Mouse (Mus musculus): ENCODE measurements around the gene Itpr2. TPM values are rescaled to one million over a fixed set of nuclear protein-coding genes. Genes with fewer than 3 reads are reported as not detected.
A peak's percentile ranks its signal among the peaks of the same experiment; 100 is the strongest.

The Itpr2 gene
- polyA plus RNA-seq, 1 experiment from 2014 or later = 9.0 TPM

DNA sequence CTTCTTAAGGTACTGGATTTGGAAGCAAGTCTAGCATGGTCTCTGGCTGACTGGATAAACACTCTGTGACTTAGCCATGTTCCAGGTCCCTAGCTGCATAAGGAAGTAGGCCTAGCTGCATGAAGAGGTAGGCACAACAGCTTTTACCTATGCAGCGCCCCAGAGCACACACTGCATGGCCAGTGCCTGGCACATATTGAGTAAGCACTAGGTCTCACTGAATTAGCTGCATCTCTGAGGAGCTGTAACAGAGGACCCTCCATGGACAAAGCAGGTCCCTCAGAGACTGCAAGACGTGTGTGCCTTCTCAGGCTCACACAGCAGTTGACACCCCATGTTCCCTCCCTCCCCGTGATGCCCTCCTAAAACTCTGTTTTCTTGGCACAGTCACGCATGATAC, 114.0 kb downstream of the Itpr2 start:
- Histone ChIP-seq H3K9me3 (replicated peaks; ENCODE audit: control insufficient read depth, low read length, poor library complexity, severe bottlenecking) (no peaks in the 10 kb centered on the region), H3K4me1 (ENCODE audit: control insufficient read depth, insufficient read depth, low read length) (no peaks in the 10 kb centered on the region), H3K4me3 (ENCODE audit: low read depth, low read length) (no peak overlapping the region), H3K36me3 (ENCODE audit: control insufficient read depth, insufficient read depth, low read length) (no peaks in the 10 kb centered on the region), H3K9ac (ENCODE audit: low read depth, low read length) (no peak overlapping the region), H3K4me2 (ENCODE audit: low read length) (no peak overlapping the region), H3K27me3 (ENCODE audit: control insufficient read depth, insufficient read depth, low read depth, low read length) (no peaks in the 10 kb centered on the region), H3K27ac (ENCODE audit: low read length) (no peak overlapping the region)
- WGBS = 65% methylated on average over 4 of the region's 4 CpGs
- peak; percentile 34; the same call in 1 of the 2 replicates for ATAC-seq

DNA sequence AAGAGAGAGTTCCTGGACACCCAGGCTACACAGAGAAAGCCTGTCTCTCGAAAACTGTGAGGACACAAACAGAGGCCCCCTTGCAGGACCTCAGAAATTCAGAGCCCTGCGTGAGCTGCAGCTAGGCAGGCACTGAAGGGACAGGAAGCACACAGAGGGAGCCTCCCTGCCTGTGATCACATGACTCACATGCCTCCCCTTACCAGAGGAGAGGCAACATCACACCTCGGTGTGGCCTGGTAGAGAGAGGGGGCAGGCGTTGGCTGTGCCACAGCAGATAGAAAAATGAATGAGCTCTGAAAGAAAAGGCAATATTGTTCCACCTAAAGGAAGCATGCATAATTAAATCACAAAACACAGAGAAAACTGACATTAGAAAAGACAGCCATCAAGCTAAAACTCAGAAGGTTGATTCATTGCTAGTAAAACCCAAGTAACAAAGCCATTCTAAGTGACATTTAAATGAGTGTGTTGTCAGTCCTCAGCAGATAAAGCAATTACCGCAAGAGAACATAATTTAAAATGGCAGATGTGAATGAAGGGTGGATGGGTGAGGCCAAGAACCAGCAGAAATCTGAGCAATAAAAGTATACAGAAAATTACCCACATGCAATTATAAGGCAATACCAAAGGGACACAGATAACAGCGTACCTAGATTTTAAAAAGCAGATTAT, 114.8 kb downstream of the Itpr2 start:
- Histone ChIP-seq H3K4me3 (ENCODE audit: low read depth, low read length) (no peak overlapping the region), H3K9ac (ENCODE audit: low read depth, low read length) (no peak overlapping the region), H3K36me3 (ENCODE audit: control insufficient read depth, insufficient read depth, low read length) (no peaks in the 10 kb centered on the region), H3K27me3 (ENCODE audit: control insufficient read depth, insufficient read depth, low read depth, low read length) (no peaks in the 10 kb centered on the region), H3K4me1 (ENCODE audit: control insufficient read depth, insufficient read depth, low read length) (no peaks in the 10 kb centered on the region), H3K4me2 (ENCODE audit: low read length) (no peak overlapping the region), H3K9me3 (replicated peaks; ENCODE audit: control insufficient read depth, low read length, poor library complexity, severe bottlenecking) (no peaks in the 10 kb centered on the region), H3K27ac (ENCODE audit: low read length) (no peak overlapping the region)
- 25% methylated on average over 6 of the region's 6 CpGs for WGBS
- no peak for ATAC-seq

DNA sequence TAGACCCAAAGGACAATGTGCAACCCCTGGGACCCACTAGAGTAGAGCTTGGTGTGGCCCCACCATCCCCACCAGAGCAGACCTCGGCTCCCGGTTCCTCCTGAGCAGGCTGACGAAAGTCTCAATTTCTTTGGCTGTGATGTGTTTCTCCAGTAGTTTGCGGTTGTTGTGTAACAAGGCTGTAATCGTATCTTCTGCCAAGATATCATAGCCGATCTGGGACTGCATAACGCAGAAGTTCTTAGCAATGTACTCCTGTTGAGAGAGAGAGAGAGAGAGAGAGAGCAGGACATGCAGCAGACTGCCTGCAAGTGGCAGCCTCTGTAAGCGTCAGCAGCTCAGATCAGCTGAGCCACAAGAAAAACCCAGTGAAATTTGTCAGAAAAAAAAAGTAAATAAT, 122.8 kb downstream of the Itpr2 start:
- Histone ChIP-seq H3K4me2 (ENCODE audit: low read length) (no peak overlapping the region), H3K36me3 (ENCODE audit: control insufficient read depth, insufficient read depth, low read length) (no peaks in the 10 kb centered on the region), H3K27ac (ENCODE audit: low read length) (no peak overlapping the region), H3K4me1 (ENCODE audit: control insufficient read depth, insufficient read depth, low read length) (no peaks in the 10 kb centered on the region), H3K9me3 (replicated peaks; ENCODE audit: control insufficient read depth, low read length, poor library complexity, severe bottlenecking) (no peaks in the 10 kb centered on the region), H3K27me3 (ENCODE audit: control insufficient read depth, insufficient read depth, low read depth, low read length) (no peaks in the 10 kb centered on the region), H3K4me3 (ENCODE audit: low read depth, low read length) (no peak overlapping the region), H3K9ac (ENCODE audit: low read depth, low read length) (no peak overlapping the region)
- WGBS = 88% methylated on average over 8 of the region's 8 CpGs
- ATAC-seq = no peak

DNA sequence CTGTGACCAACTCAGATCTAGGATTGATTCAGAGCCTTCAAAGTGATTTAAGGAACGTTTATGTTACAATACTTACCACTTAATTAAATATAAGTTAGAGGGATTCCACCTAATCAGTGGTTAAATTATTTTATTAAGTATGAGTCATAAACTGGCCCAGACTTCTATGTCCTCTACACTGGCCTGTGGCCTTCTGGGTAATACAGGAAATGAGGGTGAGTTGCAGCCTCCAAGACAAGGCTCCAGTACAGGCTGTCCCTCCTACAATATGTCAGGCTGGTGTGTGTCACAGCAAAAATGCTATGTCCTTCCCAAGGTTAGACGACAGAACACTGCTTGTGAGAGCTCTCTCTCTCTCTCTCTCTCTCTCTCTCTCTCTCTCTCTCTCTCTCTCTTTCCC, 130.5 kb downstream of the Itpr2 start:
- Histone ChIP-seq H3K4me3 (ENCODE audit: low read depth, low read length) (no peak overlapping the region), H3K27me3 (ENCODE audit: control insufficient read depth, insufficient read depth, low read depth, low read length) (no peaks in the 10 kb centered on the region), H3K4me1 (ENCODE audit: control insufficient read depth, insufficient read depth, low read length) (no peaks in the 10 kb centered on the region), H3K36me3 (ENCODE audit: control insufficient read depth, insufficient read depth, low read length) (no peaks in the 10 kb centered on the region), H3K4me2 (ENCODE audit: low read length) (no peak overlapping the region), H3K27ac (ENCODE audit: low read length) (no peak overlapping the region), H3K9me3 (replicated peaks; ENCODE audit: control insufficient read depth, low read length, poor library complexity, severe bottlenecking) (no peaks in the 10 kb centered on the region), H3K9ac (ENCODE audit: low read depth, low read length) (no peak overlapping the region)
- no peak for ATAC-seq
- WGBS = 64% methylated on average over 2 of the region's 2 CpGs

DNA sequence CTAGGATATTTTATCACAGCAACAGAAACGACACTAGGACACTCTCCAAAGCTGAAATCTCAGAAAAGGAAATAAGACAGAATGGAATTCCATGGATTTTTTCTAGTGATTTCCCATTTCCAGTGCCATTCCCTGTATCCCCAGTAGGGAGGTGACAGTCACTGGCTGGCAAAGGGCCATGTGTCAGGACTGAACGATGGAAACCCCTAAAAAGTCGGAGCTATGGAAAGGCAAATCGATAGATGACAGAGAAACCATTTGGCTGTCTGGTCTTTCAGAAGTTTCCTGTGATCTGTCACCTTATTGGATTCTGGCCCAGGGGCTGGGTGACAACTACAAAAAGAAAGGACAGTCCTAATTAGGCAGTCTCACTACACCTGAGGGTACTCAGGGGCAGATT, 135.8 kb downstream of the Itpr2 start:
- Histone ChIP-seq H3K4me2 (ENCODE audit: low read length) (no peak overlapping the region), H3K4me1 (ENCODE audit: control insufficient read depth, insufficient read depth, low read length) (no peaks in the 10 kb centered on the region), H3K27me3 (ENCODE audit: control insufficient read depth, insufficient read depth, low read depth, low read length) (no peaks in the 10 kb centered on the region), H3K9me3 (replicated peaks; ENCODE audit: control insufficient read depth, low read length, poor library complexity, severe bottlenecking) (no peaks in the 10 kb centered on the region), H3K4me3 (ENCODE audit: low read depth, low read length) (no peak overlapping the region), H3K36me3 (ENCODE audit: control insufficient read depth, insufficient read depth, low read length) (no peaks in the 10 kb centered on the region), H3K27ac (ENCODE audit: low read length) (no peak overlapping the region), H3K9ac (ENCODE audit: low read depth, low read length) (no peak overlapping the region)
- 89% methylated on average over 4 of the region's 4 CpGs for WGBS
- no peak for ATAC-seq

DNA sequence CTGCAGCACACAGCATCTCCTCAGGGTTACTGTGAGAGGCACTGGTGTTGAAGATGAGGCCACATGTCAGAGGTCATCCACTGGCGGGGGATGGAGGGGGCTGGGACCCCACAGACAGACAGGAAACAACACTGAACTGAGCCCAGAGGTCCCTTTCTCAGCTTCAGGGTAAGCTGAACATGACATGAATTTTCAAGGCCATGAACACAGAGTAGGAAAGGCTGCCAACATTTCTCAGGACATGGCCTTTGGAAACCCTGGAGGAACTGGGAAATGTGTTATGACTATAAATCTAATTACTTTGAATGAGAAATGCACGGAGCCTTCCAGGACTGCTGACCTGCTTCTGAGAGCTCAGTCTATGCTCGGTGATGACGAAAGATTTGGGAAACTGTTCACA, 144.1 kb downstream of the Itpr2 start:
- Histone ChIP-seq H3K4me2 (ENCODE audit: low read length) (no peak overlapping the region), H3K4me1 (ENCODE audit: control insufficient read depth, insufficient read depth, low read length) (no peaks in the 10 kb centered on the region), H3K36me3 (ENCODE audit: control insufficient read depth, insufficient read depth, low read length) (no peaks in the 10 kb centered on the region), H3K27ac (ENCODE audit: low read length) (no peak overlapping the region), H3K27me3 (ENCODE audit: control insufficient read depth, insufficient read depth, low read depth, low read length) (no peaks in the 10 kb centered on the region), H3K9me3 (replicated peaks; ENCODE audit: control insufficient read depth, low read length, poor library complexity, severe bottlenecking) (no peaks in the 10 kb centered on the region), H3K4me3 (ENCODE audit: low read depth, low read length) (no peak overlapping the region), H3K9ac (ENCODE audit: low read depth, low read length) (no peak overlapping the region)
- ATAC-seq = 0 out of 2 replicates have a peak, but pooled peaks have one; percentile 39
- WGBS = 68% methylated on average over 4 of the region's 4 CpGs

DNA sequence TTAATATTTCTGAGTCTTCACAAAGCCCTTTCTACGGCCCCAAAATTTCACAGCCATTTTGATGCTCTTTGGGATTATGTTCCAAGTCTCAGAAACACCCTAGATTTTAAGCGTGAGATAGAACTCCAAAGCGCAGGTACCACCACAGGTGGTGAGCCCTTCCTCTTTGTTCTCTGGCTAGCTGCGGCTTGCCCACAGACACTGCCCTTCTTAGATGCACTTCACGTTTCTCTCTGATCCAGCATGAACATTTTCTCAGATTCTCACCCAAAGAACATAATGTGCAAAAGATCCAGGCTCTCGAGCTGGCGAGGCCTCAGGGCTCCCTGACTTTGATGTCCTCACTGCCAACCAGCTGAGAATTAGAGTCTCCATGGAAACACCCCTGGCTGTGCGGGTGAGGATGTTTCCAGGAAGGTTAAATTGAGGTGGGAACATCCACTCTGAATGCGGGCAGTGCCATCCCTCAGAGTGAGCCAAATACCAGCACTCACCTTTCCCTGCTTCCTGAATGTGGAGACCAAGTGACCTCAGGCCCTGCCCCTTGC, 149.7 kb downstream of the Itpr2 start:
- 35% methylated on average over 9 of the region's 9 CpGs for WGBS
- H3K36me3 ChIP-seq (ENCODE audit: control insufficient read depth, insufficient read depth, low read length) = no peaks in the 10 kb centered on the region
- peak overlapping the region; percentile 43 for H3K27ac ChIP-seq (ENCODE audit: low read length)
- peak; percentile 80 for ATAC-seq
- H3K4me3 ChIP-seq (ENCODE audit: low read depth, low read length) = no peak overlapping the region
- no peaks in the 10 kb centered on the region for H3K27me3 ChIP-seq (ENCODE audit: control insufficient read depth, insufficient read depth, low read depth, low read length)
- no peak overlapping the region for H3K9ac ChIP-seq (ENCODE audit: low read depth, low read length)
- H3K4me2 ChIP-seq (ENCODE audit: low read length) = no peak overlapping the region
- no peaks in the 10 kb centered on the region for H3K9me3 ChIP-seq (replicated peaks; ENCODE audit: control insufficient read depth, low read length, poor library complexity, severe bottlenecking)
- H3K4me1 ChIP-seq (ENCODE audit: control insufficient read depth, insufficient read depth, low read length) = 0 out of 2 replicates have a peak, but pooled peaks cover 6% of the 10 kb centered on the region

DNA sequence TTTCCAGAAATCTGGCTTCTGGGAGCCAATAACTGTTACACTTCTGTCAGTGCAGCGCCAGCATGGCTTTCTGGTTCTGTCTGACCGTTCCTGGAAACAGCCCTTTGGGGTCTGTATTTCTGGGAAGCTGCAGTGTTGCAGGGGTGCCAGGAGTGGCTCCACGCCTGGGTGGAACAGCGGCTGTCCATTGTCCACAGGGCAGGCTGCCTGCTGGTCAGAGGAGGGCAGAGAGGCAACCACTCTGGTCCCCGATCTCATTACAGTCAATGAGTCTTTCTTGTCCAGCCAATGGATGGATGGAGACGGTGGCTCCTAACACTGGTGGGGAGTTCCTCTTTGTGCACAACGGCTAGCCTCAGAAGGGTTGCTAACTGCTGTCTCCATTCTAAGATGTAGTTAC, 150.2 kb downstream of the Itpr2 start:
- 66% methylated on average over 7 of the region's 7 CpGs for WGBS
- H3K27me3 ChIP-seq (ENCODE audit: control insufficient read depth, insufficient read depth, low read depth, low read length) = no peaks in the 10 kb centered on the region
- H3K36me3 ChIP-seq (ENCODE audit: control insufficient read depth, insufficient read depth, low read length) = no peaks in the 10 kb centered on the region
- 0 out of 2 replicates have a peak, but pooled peaks cover 6% of the 10 kb centered on the region for H3K4me1 ChIP-seq (ENCODE audit: control insufficient read depth, insufficient read depth, low read length)
- H3K4me2 ChIP-seq (ENCODE audit: low read length) = no peak overlapping the region
- peak overlapping the region; percentile 43 for H3K27ac ChIP-seq (ENCODE audit: low read length)
- no peaks in the 10 kb centered on the region for H3K9me3 ChIP-seq (replicated peaks; ENCODE audit: control insufficient read depth, low read length, poor library complexity, severe bottlenecking)
- ATAC-seq = 0 out of 2 replicates have a peak, but pooled peaks have one; percentile 19
- no peak overlapping the region for H3K9ac ChIP-seq (ENCODE audit: low read depth, low read length)
- no peak overlapping the region for H3K4me3 ChIP-seq (ENCODE audit: low read depth, low read length)

DNA sequence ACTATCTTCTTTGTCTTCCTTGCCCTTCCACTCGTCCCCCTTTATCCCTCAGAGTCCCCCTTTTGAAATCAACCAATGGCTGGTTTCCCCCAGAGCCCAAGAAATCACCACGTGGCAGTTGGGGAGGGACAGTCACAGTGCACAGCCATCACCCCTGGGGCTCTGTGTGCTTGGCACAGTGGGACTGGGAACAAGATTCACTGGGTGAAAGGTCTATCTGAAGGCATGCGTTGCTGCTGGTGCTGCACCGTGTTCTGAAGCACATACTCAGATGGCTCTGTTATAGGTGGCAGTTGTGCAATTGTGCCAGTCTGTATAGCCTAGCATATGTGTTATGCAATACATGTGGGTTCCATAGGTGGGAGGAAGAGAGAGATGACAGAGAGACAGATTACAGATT, 154.5 kb downstream of the Itpr2 start:
- H3K4me1 ChIP-seq (ENCODE audit: control insufficient read depth, insufficient read depth, low read length) = peaks cover 19% of the 10 kb centered on the region
- no peak for ATAC-seq
- H3K9ac ChIP-seq (ENCODE audit: low read depth, low read length) = no peak overlapping the region
- no peaks in the 10 kb centered on the region for H3K9me3 ChIP-seq (replicated peaks; ENCODE audit: control insufficient read depth, low read length, poor library complexity, severe bottlenecking)
- no peaks in the 10 kb centered on the region for H3K36me3 ChIP-seq (ENCODE audit: control insufficient read depth, insufficient read depth, low read length)
- H3K4me3 ChIP-seq (ENCODE audit: low read depth, low read length) = no peak overlapping the region
- H3K4me2 ChIP-seq (ENCODE audit: low read length) = no peak overlapping the region
- no peaks in the 10 kb centered on the region for H3K27me3 ChIP-seq (ENCODE audit: control insufficient read depth, insufficient read depth, low read depth, low read length)
- no peak overlapping the region for H3K27ac ChIP-seq (ENCODE audit: low read length)
- WGBS = 45% methylated on average over 4 of the region's 4 CpGs
